Mouse (Mus musculus): ENCODE data around the gene Mki67. TPM values are rescaled to one million over a fixed set of nuclear protein-coding genes. Genes with fewer than 3 reads are reported as not detected.

Mki67 gene
- total and polyA plus RNA-seq, 3 experiments, result 57.8 to 102 (median 73.1) TPM

- no peak for TF ChIP-seq SIN3A (IDR thresholded peaks at IDR 0.05; ENCODE audit: low read length)
- no peak for TF ChIP-seq USF1 (IDR thresholded peaks at IDR 0.05; ENCODE audit: low read depth, low read length)
- TF ChIP-seq RAD21 (IDR thresholded peaks at IDR 0.05; ENCODE audit: low read depth, low read length), result no peak
- DNase-seq (ENCODE audit: extremely low read depth), result no peak
These were observed 24.3 kb upstream of the Mki67 start for GRCm38 (mm10) chr7:135740453-135740852.

GRCm38 (mm10) chr7:135736581-135736886, 20.4 kb upstream of the Mki67 start:
- dilution Hi-C loops (cut with MboI; ENCODE audit: extremely low pct_ligation_motif_present, extremely low pct_unique_long_range_greater_than_20kb, low sequenced_read_pairs), result no loop called here
- H3K9ac ChIP-seq (ENCODE audit: insufficient read depth, low read depth), result no peak overlapping the region
- no peaks in the 10 kb centered on the region for H3K79me2 ChIP-seq (replicated peaks; ENCODE audit: control insufficient read depth, extremely low read depth, insufficient read depth, poor library complexity, severe bottlenecking)
- no peak overlapping the region for H3K4me2 ChIP-seq (ENCODE audit: insufficient read depth, low read depth, poor library complexity, severe bottlenecking)
- peaks cover 8 to 14% of the 10 kb centered on the region in 2 experiments for H3K4me1 ChIP-seq (ENCODE audit: control insufficient read depth in 1 of 2, insufficient read depth in 2 of 2)
- peaks cover 45% of the 10 kb centered on the region for H3K27me3 ChIP-seq (replicated peaks)
- H3K27ac ChIP-seq (ENCODE audit: insufficient read depth, low read depth), result no peak overlapping the region
- in situ Hi-C loops (cut with MboI; ENCODE audit: low pct_ligation_motif_present, low pct_unique_long_range_greater_than_20kb, low sequenced_read_pairs), result loop anchor here (5.0 to 25.0 kb wide), 2 partner anchors 54 to 249 kb away; no protein-coding TSS in a partner anchor
- DNase-seq (ENCODE audit: extremely low read depth), result no peak
- H3K36me3 ChIP-seq (replicated peaks in 1 of 2; ENCODE audit: control insufficient read depth in 1 of 2, insufficient read depth in 1 of 2, low read length in 1 of 2), result no peaks in the 10 kb centered on the region
- TF ChIP-seq MXI1 (IDR thresholded peaks at IDR 0.05; ENCODE audit: low read depth, low read length) (0 out of 2 replicates have a peak, but pooled peaks have one; percentile 3), TBP (conservative IDR thresholded peaks at IDR 0.05; ENCODE audit: low read depth, low read length) (no peak), RCOR1 (conservative IDR thresholded peaks at IDR 0.05; ENCODE audit: low read depth, low read length) (no peak), HCFC1 (IDR thresholded peaks at IDR 0.05; ENCODE audit: low read depth, low read length) (no peak), ZNF384 (IDR thresholded peaks at IDR 0.05; ENCODE audit: low read depth, low read length) (no peak), NRF1 (IDR thresholded peaks at IDR 0.05; ENCODE audit: low read depth, low read length) (no peak)
- no peak overlapping the region for H3K4me3 ChIP-seq (replicated peaks in 1 of 3; ENCODE audit: low read depth in 2 of 3, low read length in 2 of 3, poor library complexity in 1 of 3)
- peaks cover 2% of the 10 kb centered on the region for H3K9me3 ChIP-seq (replicated peaks; ENCODE audit: low read length)

More at GRCm38 (mm10) chr7:135740453-135740852, 24.3 kb upstream of the Mki67 start:
- in situ Hi-C loops (cut with MboI; ENCODE audit: low pct_ligation_motif_present, low pct_unique_long_range_greater_than_20kb, low sequenced_read_pairs), result loop anchor here (25.0 kb wide), 1 partner anchor 253 kb away; no protein-coding TSS in a partner anchor
- no peaks in the 10 kb centered on the region for H3K36me3 ChIP-seq (replicated peaks in 1 of 2; ENCODE audit: control insufficient read depth in 1 of 2, insufficient read depth in 1 of 2, low read length in 1 of 2)
- no peak overlapping the region for H3K4me2 ChIP-seq (ENCODE audit: insufficient read depth, low read depth, poor library complexity, severe bottlenecking)
- no peaks in the 10 kb centered on the region for H3K79me2 ChIP-seq (replicated peaks; ENCODE audit: control insufficient read depth, extremely low read depth, insufficient read depth, poor library complexity, severe bottlenecking)
- no peak overlapping the region for H3K27ac ChIP-seq (ENCODE audit: insufficient read depth, low read depth)
- H3K4me1 ChIP-seq (ENCODE audit: control insufficient read depth in 1 of 2, insufficient read depth in 2 of 2), result peaks cover 3 to 7% of the 10 kb centered on the region in 2 experiments; a peak in 3 of 4 replicates
- H3K27me3 ChIP-seq (replicated peaks), result peaks cover 79% of the 10 kb centered on the region
- dilution Hi-C loops (cut with MboI; ENCODE audit: extremely low pct_ligation_motif_present, extremely low pct_unique_long_range_greater_than_20kb, low sequenced_read_pairs), result no loop called here
- no peak overlapping the region for H3K9ac ChIP-seq (ENCODE audit: insufficient read depth, low read depth)
- peaks cover 12% of the 10 kb centered on the region for H3K9me3 ChIP-seq (replicated peaks; ENCODE audit: low read length)
- no peak overlapping the region for H3K4me3 ChIP-seq (replicated peaks in 1 of 3; ENCODE audit: low read depth in 2 of 3, low read length in 2 of 3, poor library complexity in 1 of 3)

GRCm38 (mm10) chr7:135735691-135736580, 19.8 kb upstream of the Mki67 start:
- DNase-seq (ENCODE audit: extremely low read depth), result peak; percentile 96
- Histone ChIP-seq H3K27me3 (replicated peaks) (peaks cover 39% of the 10 kb centered on the region), H3K4me2 (ENCODE audit: insufficient read depth, low read depth, poor library complexity, severe bottlenecking) (peak overlapping the region; percentile 80), H3K79me2 (replicated peaks; ENCODE audit: control insufficient read depth, extremely low read depth, insufficient read depth, poor library complexity, severe bottlenecking) (no peaks in the 10 kb centered on the region), H3K4me1 (ENCODE audit: control insufficient read depth in 1 of 2, insufficient read depth in 2 of 2) (peaks cover 8 to 14% of the 10 kb centered on the region in 2 experiments), H3K9me3 (replicated peaks; ENCODE audit: low read length) (no peaks in the 10 kb centered on the region), H3K9ac (ENCODE audit: insufficient read depth, low read depth) (0 out of 2 replicates have a peak overlapping the region, but pooled peaks have one; percentile 6), H3K36me3 (replicated peaks in 1 of 2; ENCODE audit: control insufficient read depth in 1 of 2, insufficient read depth in 1 of 2, low read length in 1 of 2) (no peaks in the 10 kb centered on the region), H3K4me3 (replicated peaks in 1 of 3; ENCODE audit: low read depth in 2 of 3, low read length in 2 of 3, poor library complexity in 1 of 3) (peak overlapping the region in 1 of 3 experiments; percentile 14), H3K27ac (ENCODE audit: insufficient read depth, low read depth) (no peak overlapping the region)
- dilution Hi-C loops (cut with MboI; ENCODE audit: extremely low pct_ligation_motif_present, extremely low pct_unique_long_range_greater_than_20kb, low sequenced_read_pairs) (no loop called here), in situ Hi-C loops (cut with MboI; ENCODE audit: low pct_ligation_motif_present, low pct_unique_long_range_greater_than_20kb, low sequenced_read_pairs) (loop anchor here (5.0 to 25.0 kb wide), 2 partner anchors 54 to 249 kb away; no protein-coding TSS in a partner anchor)
- TF ChIP-seq POLR2A (IDR thresholded peaks at IDR 0.05; ENCODE audit: low read depth, low read length) (no peak; the same call in 1 of the 2 replicates), ELF1 (IDR thresholded peaks at IDR 0.05; ENCODE audit: low read depth, low read length) (peak; percentile 82), MYC (IDR thresholded peaks at IDR 0.05; ENCODE audit: low read depth, low read length) (peak; percentile 63), NRF1 (IDR thresholded peaks at IDR 0.05; ENCODE audit: low read depth, low read length) (peak; percentile 91), E2F4 (IDR thresholded peaks at IDR 0.05; ENCODE audit: insufficient replicate concordance, low read depth, low read length) (no peak), CTCF (conservative IDR thresholded peaks at IDR 0.05 in 1 of 2, IDR thresholded peaks at IDR 0.05 in 1 of 2; ENCODE audit: low read depth in 2 of 2, low read length in 2 of 2) (peak; percentile 92 to 94), UBTF (IDR thresholded peaks at IDR 0.05; ENCODE audit: low read depth, low read length) (peak; percentile 91), RAD21 (IDR thresholded peaks at IDR 0.05; ENCODE audit: low read depth, low read length) (peak; percentile 92), EP300 (IDR thresholded peaks at IDR 0.05; ENCODE audit: low read length) (no peak), HCFC1 (IDR thresholded peaks at IDR 0.05; ENCODE audit: low read depth, low read length) (peak; percentile 24; the same call in 1 of the 2 replicates), MAFK (IDR thresholded peaks at IDR 0.05; ENCODE audit: insufficient replicate concordance, low read length) (no peak), ZC3H11A (IDR thresholded peaks at IDR 0.05; ENCODE audit: low read depth, low read length) (peak; percentile 20; the same call in 1 of the 2 replicates), TBP (conservative IDR thresholded peaks at IDR 0.05; ENCODE audit: low read depth, low read length) (0 out of 2 replicates have a peak, but pooled peaks have one; percentile 47), JUND (conservative IDR thresholded peaks at IDR 0.05; ENCODE audit: low read depth, low read length) (no peak), TCF12 (IDR thresholded peaks at IDR 0.05; ENCODE audit: low read depth, low read length) (peak; percentile 43), MEF2A (IDR thresholded peaks at IDR 0.05; ENCODE audit: borderline replicate concordance, low read depth, low read length) (peak; percentile 58; the same call in 1 of the 2 replicates), SMC3 (IDR thresholded peaks at IDR 0.05; ENCODE audit: low read depth, low read length) (peak; percentile 89)

All from CH12.LX (cell line).